Mouse (Mus musculus) liver, adult 2 months (tissue): ENCODE data around the gene Fam83d. TPM values are rescaled to one million over a fixed set of nuclear protein-coding genes. Genes with fewer than 3 reads are reported as not detected.

Experiments
- DNase-seq: peaks from one replicate; pipeline ENCODE4 v3.0.0-alpha.2; 2011; ENCODE audit warnings: low read depth, low spot score; ENCODE audit errors: extremely low read depth
- H3K27ac ChIP-seq: fragments of 200-500 bp; replicated peaks from 2 replicates; pipeline ENCODE4 v1.5.1; 2012; ENCODE audit warnings: low read depth, mild to moderate bottlenecking, control low read depth, inconsistent platforms, low read length; ENCODE audit not compliant: insufficient read depth
- H3K27me3 ChIP-seq: fragments of 200-500 bp; 2 replicates; pipeline ENCODE4 v1.6.1; 2012; ENCODE audit warnings: mild to moderate bottlenecking, moderate library complexity, low read length, inconsistent platforms; ENCODE audit not compliant: control insufficient read depth, insufficient read depth
- H3K36me3 ChIP-seq: fragments of 200-500 bp; 2 replicates; pipeline ENCODE4 v1.6.1; 2012; ENCODE audit warnings: low read length, inconsistent platforms; ENCODE audit not compliant: control insufficient read depth, insufficient read depth
- H3K4me1 ChIP-seq: fragments of 200-500 bp; 2 replicates; pipeline ENCODE4 v1.6.1; 2011; ENCODE audit warnings: low read length; ENCODE audit not compliant: control insufficient read depth, insufficient read depth
- H3K4me3 ChIP-seq: fragments of 200-500 bp; 2 replicates; pipeline ENCODE4 v1.5.1; 2011; ENCODE audit warnings: low read depth, mild to moderate bottlenecking, control low read depth, low read length, moderate library complexity; ENCODE audit not compliant: insufficient read depth
- H3K79me2 ChIP-seq: fragments of 200-500 bp; 2 replicates; pipeline ENCODE4 v1.6.1; 2012; ENCODE audit warnings: inconsistent platforms, mild to moderate bottlenecking, low read length, moderate library complexity; ENCODE audit not compliant: control insufficient read depth, insufficient read depth
- H3K9ac ChIP-seq: fragments of 200-500 bp; 2 replicates; pipeline ENCODE4 v1.6.1; 2012; ENCODE audit warnings: low read depth, mild to moderate bottlenecking, control low read depth, inconsistent platforms, low read length
- CTCF ChIP-seq: fragments of 200-500 bp; IDR thresholded peaks from 2 replicates; pipeline ENCODE4 v1.5.1; 2011; ENCODE audit warnings: low read depth, low read length, control low read depth
- POLR2A ChIP-seq: fragments of 200-500 bp; IDR thresholded peaks from 2 replicates; pipeline ENCODE4 v1.6.1; 2011; ENCODE audit warnings: low read length, control low read depth; ENCODE audit not compliant: insufficient read depth; ENCODE audit errors: extremely low read depth
- WGBS: fragments of 180-500 bp; shearing (Covaris S2); methylation state at CpG from one replicate; pipeline ENCODE4 v1.1.7; 2018; 5-methylcytosine and 5-hydroxymethylcytosine counted together
- polyA plus RNA-seq: library from polyadenylated mRNA; depleted of rRNA; stranded (reverse); fragments of >200 nt; gene quantifications from 2 replicates; pipeline ENCODE4 v1.2.3, GENCODE M21; 2012
- total RNA-seq: library from RNA; depleted of rRNA; stranded (reverse); fragments of >200 nt; gene quantifications from 2 replicates; pipeline ENCODE4 v1.2.3, GENCODE M21; 2014

Fam83d gene
- total and polyA plus RNA-seq, 2 experiments = 0.09 to 0.15 TPM

- Histone ChIP-seq H3K79me2 (peaks cover 2% of the 10 kb centered on the region; the same call in 1 of the 2 replicates), H3K9ac (peak overlapping the region; percentile 21), H3K36me3 (no peaks in the 10 kb centered on the region), H3K27ac (peak overlapping the region; percentile 88), H3K27me3 (no peaks in the 10 kb centered on the region; the same call in 1 of the 2 replicates), H3K4me1 (peaks cover under 1% of the 10 kb centered on the region; the same call in 1 of the 2 replicates), H3K4me3 (no peak overlapping the region)
- DNase-seq = no peak
- no peak for TF ChIP-seq CTCF
- no peak for TF ChIP-seq POLR2A
- 13% methylated on average over 6 of the region's 6 CpGs for WGBS
Observed at GRCm38 (mm10) chr2:158722991-158723551, 44.8 kb upstream of the Fam83d start.

DNA sequence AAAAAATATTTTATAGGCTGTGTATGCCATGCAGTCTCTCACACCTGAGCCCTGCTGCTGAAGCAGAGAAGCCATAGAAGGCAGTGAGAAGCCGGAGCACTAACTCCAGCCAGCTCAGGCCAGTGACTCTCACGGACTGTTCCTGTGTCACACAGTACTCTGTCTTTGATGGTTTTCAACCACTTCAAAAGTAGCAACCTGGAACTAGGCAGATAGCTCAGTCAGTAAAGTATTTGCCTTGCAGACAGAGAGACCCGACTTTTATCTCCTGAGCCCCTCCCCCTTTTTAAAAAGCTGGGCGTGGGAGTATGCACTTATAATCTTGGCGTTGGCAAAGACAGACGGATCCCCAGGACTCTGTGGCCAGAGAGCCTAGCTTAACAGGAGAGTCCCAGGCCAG, 44.1 kb upstream of the Fam83d start:
- DNase-seq = no peak
- peaks cover 2% of the 10 kb centered on the region; the same call in 1 of the 2 replicates for H3K79me2 ChIP-seq
- H3K27ac ChIP-seq = peak overlapping the region; percentile 88
- H3K36me3 ChIP-seq = no peaks in the 10 kb centered on the region
- no peaks in the 10 kb centered on the region; the same call in 1 of the 2 replicates for H3K27me3 ChIP-seq
- H3K4me1 ChIP-seq = no peaks in the 10 kb centered on the region
- H3K4me3 ChIP-seq = no peak overlapping the region
- TF ChIP-seq CTCF = no peak
- TF ChIP-seq POLR2A = no peak
- no peak overlapping the region for H3K9ac ChIP-seq
- WGBS = 14% methylated on average over 6 of the region's 6 CpGs

DNA sequence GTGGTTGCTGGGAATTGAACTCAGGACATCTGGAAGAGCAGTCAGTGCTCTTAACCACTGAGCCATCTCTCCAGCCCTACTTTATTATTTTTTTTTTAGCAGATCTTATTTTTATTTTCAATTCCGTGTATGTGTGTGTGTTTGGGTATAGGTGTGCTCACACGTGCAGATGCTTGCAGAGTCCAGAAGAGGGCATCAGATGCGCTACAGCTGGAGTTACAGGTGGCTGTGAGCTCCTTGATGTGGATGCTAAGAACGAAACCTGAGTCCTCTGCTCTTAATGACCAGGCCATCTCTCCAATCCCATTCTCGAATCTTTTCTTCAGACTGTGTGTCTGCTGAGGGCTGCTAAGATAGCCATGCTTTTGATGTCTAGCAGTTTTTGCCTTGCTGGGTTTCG, 41.6 kb upstream of the Fam83d start:
- Histone ChIP-seq H3K9ac (no peak overlapping the region), H3K27me3 (no peaks in the 10 kb centered on the region; the same call in 1 of the 2 replicates), H3K79me2 (no peaks in the 10 kb centered on the region), H3K4me3 (no peak overlapping the region), H3K36me3 (no peaks in the 10 kb centered on the region), H3K4me1 (no peaks in the 10 kb centered on the region), H3K27ac (no peak overlapping the region)
- 65% methylated on average over 6 of the region's 6 CpGs for WGBS
- DNase-seq = no peak
- TF ChIP-seq POLR2A (no peak), CTCF (no peak; the same call in 1 of the 2 replicates)

- H3K36me3 ChIP-seq = no peaks in the 10 kb centered on the region
- DNase-seq = no peak
- H3K27ac ChIP-seq = no peak overlapping the region
- H3K9ac ChIP-seq = no peak overlapping the region
- no peak overlapping the region for H3K4me3 ChIP-seq
- H3K79me2 ChIP-seq = no peaks in the 10 kb centered on the region
- TF ChIP-seq POLR2A = no peak
- TF ChIP-seq CTCF = no peak
- WGBS = 65% methylated on average over 7 of the region's 7 CpGs
- H3K27me3 ChIP-seq = no peaks in the 10 kb centered on the region; the same call in 1 of the 2 replicates
- no peaks in the 10 kb centered on the region for H3K4me1 ChIP-seq
Observed at GRCm38 (mm10) chr2:158728061-158728815, 39.7 kb upstream of the Fam83d start.

DNA sequence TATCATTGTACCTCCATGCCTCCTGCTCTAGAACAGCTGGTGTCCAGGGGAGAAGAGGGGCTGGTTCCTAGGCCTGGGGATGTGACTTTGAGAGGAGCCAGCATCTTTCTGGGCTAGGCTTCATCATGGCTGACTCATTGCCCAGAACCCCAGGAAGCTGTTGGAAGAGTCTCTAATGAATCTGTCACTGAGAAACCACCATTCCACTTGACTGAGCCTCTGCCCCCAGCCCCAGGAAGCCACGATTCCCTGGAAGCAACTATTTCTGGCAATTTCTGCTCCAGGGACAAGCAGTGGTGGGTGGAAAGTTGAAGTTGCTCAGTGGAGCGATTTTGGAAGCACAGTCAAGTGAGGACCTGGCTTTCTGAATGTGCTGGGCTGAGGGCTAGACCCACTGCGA, 37.0 kb upstream of the Fam83d start:
- Histone ChIP-seq H3K27ac (no peak overlapping the region), H3K9ac (no peak overlapping the region), H3K79me2 (no peaks in the 10 kb centered on the region), H3K36me3 (no peaks in the 10 kb centered on the region), H3K27me3 (no peaks in the 10 kb centered on the region; the same call in 1 of the 2 replicates), H3K4me3 (no peak overlapping the region), H3K4me1 (no peaks in the 10 kb centered on the region)
- no peak for DNase-seq
- no peak for TF ChIP-seq CTCF
- no peak for TF ChIP-seq POLR2A
- 74% methylated on average over 3 of the region's 3 CpGs for WGBS

DNA sequence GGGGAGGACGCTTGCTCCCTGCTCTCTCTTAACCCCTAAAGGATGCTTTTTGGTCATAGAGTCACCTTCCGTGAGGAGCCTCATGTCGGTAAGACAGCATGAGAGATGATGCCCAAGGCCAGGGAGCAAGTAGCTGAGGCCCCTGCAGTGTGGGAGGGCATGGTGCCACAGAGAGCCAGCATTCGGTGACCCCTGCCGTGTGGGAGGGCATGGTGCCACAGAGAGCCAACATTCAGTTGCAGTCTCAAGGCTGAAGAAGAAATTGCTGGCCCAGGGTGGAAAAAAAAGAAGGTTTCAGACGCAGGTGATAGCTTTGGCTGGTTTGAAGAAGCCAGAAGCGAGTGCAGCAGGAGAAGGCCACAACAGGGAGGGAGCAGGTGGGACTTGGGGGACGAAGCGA, 35.4 kb upstream of the Fam83d start:
- Histone ChIP-seq H3K4me3 (no peak overlapping the region), H3K4me1 (no peaks in the 10 kb centered on the region), H3K27ac (no peak overlapping the region), H3K79me2 (no peaks in the 10 kb centered on the region), H3K36me3 (no peaks in the 10 kb centered on the region), H3K9ac (no peak overlapping the region), H3K27me3 (no peaks in the 10 kb centered on the region)
- no peak for TF ChIP-seq POLR2A
- TF ChIP-seq CTCF = no peak
- 86% methylated on average over 9 of the region's 9 CpGs for WGBS
- no peak for DNase-seq
